Mouse (Mus musculus): ENCODE measurements around the gene Otos.
A peak's percentile ranks its signal among the peaks of the same experiment; 100 is the strongest.

Otos gene

DNA sequence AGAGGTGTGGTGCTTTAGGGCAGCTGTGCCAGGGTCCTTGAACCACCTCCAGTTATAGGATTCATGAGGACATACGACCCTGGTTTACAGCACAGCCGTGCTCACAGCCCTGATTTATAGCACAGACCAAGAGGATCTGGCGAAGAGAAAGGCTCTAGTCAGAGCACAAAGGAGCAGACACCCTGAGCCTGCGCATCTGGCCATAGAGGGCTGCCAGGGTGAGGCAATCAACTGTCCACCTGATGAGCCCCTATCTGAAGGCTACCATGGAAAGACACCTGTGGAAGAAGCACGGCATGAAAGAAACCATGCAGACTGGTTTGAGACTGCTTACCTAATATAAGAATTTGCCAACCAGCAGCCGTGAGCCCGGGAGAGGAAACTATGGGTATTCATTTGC, 2.0 kb downstream of the Otos start:
- no peak for DNase-seq (ENCODE audit: low spot score)

- no peak for DNase-seq (ENCODE audit: low spot score)
Measured at GRCm38 (mm10) chr1:92646111-92646510, 2.5 kb downstream of the Otos start.

DNA sequence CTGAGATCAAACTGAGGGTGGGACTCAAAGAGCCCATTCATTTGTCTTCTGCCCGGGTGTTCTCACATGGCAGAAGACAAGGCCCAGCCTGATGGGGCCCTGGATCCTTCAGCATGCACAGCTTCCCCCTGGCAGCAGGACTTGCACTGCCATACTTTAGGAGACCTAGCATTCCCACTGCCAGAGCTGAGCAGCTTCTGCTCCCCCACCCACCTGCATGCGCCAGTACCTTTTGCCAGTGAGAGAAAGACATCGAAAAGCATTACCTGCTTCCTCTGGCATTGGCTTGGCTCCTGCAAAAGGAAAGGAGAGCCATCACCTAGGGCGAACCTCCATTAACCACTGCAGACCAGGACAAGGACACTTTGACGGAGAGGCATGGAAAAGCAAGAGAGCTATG, 3.7 kb downstream of the Otos start:
- no peak for DNase-seq (ENCODE audit: low spot score)

GRCm38 (mm10) chr1:92643691-92644090, 5.0 kb downstream of the Otos start:
- no peak for DNase-seq (ENCODE audit: low spot score)

DNA sequence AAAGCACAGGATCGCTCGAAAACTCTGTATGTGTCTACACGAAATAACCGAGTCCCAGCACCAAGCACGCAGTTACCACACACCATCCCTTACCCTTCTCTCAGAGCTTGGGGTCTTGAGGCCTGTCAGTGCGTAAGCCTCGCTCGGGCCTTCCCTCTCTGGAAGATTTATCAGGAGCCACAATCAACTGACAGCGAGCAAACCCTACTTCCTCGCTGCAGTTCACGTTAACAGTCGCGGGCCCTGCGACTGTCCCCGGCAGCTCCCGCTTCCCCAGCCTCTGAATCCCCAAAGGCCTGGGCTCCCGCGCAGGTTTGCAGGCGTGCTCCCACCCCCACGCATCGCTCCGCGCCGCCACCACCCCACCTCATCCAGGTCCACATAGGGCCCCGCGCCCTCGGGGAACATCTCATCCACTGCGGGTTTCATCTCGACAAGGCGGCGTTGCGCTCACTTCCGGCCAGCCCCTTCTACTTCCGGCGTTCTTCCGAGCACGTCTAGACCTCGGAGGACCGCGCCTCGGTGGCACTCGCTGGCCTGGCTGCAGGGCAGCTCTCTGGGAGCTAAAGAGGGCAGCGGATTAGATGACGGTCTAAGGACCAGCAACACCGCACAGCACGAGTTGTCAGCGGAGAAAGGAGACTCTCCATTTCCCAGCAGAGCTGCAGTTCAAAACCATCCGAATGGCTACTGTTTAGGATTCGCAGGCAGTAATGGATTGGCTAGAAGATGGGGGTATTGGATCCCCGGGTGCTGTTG, 6.9 kb downstream of the Otos start, which contains the start of gene Cops9:
TSS of gene Cops9 (minus strand) at position 472 of the 759 bp plus-strand sequence.
- peak; percentile 82 for DNase-seq (ENCODE audit: low spot score)

GRCm38 (mm10) chr1:92640393-92640792, 8.2 kb downstream of the Otos start:
- DNase-seq (ENCODE audit: low spot score), result no peak

DNA sequence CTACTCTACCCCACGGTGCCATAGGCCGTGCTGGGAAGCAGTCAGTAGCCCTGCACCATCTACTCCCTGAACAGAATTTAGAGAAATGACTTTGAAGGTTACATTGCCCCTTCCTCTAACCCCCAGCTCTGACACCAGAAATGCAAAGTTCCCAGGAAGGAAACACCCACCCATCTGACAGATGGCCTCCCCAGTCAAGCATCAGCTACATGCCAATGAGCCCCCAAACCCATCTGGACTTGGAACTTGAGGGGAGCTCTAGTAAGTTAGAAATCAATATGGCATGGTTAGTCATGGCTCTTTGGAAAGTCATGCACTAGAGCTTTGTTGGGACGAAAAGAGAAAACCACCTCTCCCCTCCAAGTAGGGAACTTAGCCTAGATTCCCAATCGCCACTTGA, 9.9 kb downstream of the Otos start:
- DNase-seq (ENCODE audit: low spot score), result no peak

- DNase-seq (ENCODE audit: low spot score), result no peak
Measured at GRCm38 (mm10) chr1:92638181-92638580, 10.5 kb downstream of the Otos start.

GRCm38 (mm10) chr1:92637501-92638172, 11.0 kb downstream of the Otos start:
- DNase-seq (ENCODE audit: low spot score), result no peak

GRCm38 (mm10) chr1:92636676-92637075, 12.0 kb downstream of the Otos start:
- no peak for DNase-seq (ENCODE audit: low spot score)

- DNase-seq (ENCODE audit: low spot score), result no peak
Measured at GRCm38 (mm10) chr1:92636015-92636414, 12.6 kb downstream of the Otos start.

DNA sequence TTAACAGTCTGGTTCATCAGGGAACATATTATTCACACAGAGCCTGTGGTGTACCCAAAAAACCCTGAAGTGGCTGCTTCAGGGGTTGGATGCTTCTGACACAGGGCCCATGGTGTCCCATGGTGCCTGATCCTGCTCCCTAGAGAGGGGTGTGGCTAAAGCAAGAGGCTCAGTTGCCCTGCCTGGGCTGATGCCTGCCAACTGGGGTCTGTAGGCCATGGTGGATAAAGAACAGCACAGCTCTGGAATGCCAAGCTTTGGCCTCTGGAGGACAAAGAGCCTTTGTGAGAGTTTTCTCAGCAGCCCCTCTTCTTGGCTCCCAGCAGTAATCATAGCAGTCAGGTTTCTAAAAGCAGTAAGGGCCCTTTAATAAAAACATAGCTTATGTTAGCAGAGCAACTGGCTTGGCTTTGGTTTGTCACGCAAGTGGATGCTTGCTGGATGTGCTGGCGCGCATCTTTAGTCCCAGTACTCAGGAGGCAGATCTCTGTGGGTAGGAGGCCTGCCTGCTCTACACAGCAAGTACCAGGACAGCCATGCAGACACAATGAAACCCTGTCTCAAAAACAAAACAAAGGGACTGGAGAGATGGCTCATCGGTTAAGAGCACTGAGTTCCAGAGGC, 13.6 kb downstream of the Otos start:
- no peak for DNase-seq (ENCODE audit: low spot score)

DNA sequence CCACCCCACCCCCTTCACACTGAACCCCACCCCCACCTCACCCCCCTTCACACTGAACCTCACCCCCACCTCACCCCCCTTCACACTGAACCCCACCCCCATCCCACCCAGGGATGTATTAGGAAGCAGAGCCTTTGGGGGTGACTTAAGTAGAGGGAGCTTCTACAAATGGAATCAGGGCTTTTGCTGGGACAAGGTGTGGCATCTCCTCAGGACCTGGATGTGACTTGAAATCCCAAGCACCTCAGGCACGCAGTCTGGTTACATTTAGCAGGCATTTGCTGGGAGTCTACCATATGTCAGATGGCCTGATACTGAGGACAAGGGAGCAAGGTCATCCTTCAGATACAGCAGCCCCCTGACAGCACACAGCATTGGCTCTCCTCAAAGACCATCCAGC, 14.1 kb downstream of the Otos start:
- no peak for DNase-seq (ENCODE audit: low spot score)

DNA sequence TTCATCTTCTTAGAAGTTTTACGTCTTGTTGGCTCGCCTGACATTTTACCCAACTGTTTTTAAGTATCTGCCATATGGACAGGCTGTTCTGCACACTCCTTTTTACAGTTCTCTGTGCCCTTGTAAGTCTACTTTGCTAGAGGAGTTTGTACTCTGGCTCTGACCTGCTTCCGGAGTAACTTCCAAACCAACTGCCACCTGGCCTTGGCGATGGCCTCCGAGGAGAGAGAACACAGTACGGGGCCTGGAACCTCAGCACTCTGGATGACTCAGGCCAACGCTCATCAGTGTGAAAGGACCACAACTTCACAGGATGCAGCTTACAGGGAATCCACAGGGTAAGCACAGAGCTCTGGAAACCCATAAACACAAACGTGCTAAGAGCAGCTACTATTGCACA, 14.9 kb downstream of the Otos start:
- DNase-seq (ENCODE audit: low spot score), result no peak

DNA sequence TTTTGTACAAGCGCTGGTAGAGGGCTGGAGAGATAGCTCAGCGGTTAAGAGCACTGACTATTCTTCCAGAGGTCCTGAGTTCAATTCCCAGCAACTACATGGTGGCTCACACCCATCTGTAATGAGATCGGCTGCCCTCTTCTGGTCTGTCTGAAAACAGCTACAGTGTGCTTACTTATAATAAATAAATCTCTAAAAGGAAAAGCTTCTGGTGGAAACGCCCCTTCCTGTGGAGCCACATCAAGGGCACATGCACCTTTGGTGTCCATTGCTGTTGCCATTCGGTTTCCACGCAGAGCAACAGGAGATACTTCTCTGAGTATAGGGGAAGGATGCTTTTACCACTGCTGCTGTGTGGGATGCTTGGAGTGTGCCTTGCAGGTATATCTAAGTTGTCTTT, 15.7 kb downstream of the Otos start:
- DNase-seq (ENCODE audit: low spot score), result no peak

GRCm38 (mm10) chr1:92632196-92632595, 16.4 kb downstream of the Otos start:
- DNase-seq (ENCODE audit: low spot score), result no peak

DNA sequence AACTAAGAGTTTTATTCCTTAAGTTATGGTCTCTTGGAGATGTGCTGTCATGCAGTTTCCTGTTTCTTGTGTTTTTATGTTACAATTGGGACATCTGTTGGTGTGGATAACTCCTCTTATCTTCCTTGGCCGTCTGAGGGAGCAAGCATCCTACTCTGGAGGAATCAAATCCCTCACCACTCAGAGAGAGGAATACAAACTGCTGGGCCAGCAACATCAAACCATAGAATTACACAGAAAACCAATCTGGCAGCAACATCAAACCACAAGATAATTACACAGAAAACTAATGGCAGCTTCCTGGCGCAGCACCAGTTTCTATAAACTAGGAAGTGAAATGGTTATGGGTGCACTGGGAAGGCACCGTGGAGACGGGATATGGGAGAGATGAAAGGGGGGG, 20.4 kb downstream of the Otos start:
- no peak for DNase-seq (ENCODE audit: low spot score)

DNA sequence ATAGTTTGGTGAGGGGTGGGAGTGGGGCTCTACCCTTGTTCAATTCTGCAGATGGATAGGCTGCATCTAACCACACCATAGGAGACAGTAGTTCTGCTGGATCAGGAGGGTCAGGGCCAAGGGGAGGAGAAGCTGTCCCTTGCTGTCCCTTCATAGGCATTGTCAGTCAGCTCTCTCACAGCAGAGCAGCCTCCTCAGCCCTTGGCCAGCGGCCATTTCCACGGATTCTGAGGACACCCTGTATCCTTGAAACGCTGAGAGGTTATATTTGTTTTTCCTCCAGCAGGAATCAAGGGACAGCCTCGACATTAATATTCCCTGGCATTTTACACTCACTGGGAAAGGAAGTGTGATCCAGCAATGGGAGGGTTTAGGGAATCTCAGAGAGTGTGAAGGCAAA, 30.3 kb downstream of the Otos start:
- no peak for DNase-seq (ENCODE audit: low spot score)

- no peak for DNase-seq (ENCODE audit: low spot score)
Measured at GRCm38 (mm10) chr1:92617488-92617887, 31.2 kb downstream of the Otos start, which contains the start of gene Olfr12. TSS of gene Olfr12 (plus strand) at chr1:92617788.

DNA sequence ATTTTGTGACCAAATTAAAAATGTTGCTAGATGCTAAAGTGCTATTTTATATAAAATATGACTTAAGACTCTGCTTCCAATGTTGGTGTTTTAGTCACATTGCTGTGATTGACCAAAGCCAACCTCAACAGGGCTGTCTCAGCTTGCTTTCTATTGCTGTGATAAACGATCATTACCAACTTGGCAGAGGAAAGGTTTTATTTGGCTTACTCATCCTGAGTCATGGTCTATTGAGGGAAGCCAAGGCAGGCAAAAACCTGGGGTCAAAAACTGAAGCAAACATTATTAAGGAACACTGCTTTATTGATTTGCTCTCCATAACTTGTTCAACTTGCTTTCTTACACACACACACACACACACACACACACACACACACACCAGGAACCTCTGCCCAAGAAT, 32.6 kb downstream of the Otos start:
- DNase-seq (ENCODE audit: low spot score), result no peak

- no peak for DNase-seq (ENCODE audit: low spot score)
Measured at GRCm38 (mm10) chr1:92614516-92614915, 34.1 kb downstream of the Otos start.

GRCm38 (mm10) chr1:92613175-92613574, 35.5 kb downstream of the Otos start:
- DNase-seq (ENCODE audit: low spot score), result no peak

DNA sequence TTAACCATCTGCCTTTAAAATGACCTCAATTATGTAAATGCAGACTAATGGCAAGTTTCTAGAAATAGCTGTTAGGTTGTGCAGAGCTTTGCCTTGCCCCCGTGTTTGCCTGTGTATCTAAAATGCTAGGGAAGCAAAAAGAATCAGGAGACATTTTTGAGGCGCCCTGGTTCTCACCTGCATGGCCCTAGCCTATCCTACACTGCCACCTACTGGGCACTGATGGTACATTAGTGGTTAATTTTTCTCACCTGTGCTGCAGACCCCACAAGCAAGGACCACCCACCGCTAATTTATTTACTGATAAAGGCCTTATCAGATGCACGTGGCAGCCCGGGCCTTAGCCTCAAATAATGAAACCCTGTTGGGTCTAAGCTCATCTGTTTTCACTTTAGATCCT, 37.6 kb downstream of the Otos start:
- peak; percentile 57 for DNase-seq (ENCODE audit: low spot score)
